Mouse (Mus musculus) liver, adult 2 months (tissue): Measurements from ENCODE around the gene Erlec1. TPM values are rescaled to one million over a fixed set of nuclear protein-coding genes. Genes with fewer than 3 reads are reported as not detected.
A peak's percentile ranks its signal among the peaks of the same experiment; 100 is the strongest.

Source experiments
- DNase-seq: peaks from one replicate; pipeline ENCODE4 v3.0.0-alpha.2; 2011; ENCODE audit warnings: low read depth, low spot score; ENCODE audit errors: extremely low read depth
- H3K27ac ChIP-seq: fragments of 200-500 bp; replicated peaks from 2 replicates; pipeline ENCODE4 v1.5.1; 2012; ENCODE audit warnings: low read depth, mild to moderate bottlenecking, control low read depth, inconsistent platforms, low read length; ENCODE audit not compliant: insufficient read depth
- H3K27me3 ChIP-seq: fragments of 200-500 bp; 2 replicates; pipeline ENCODE4 v1.6.1; 2012; ENCODE audit warnings: mild to moderate bottlenecking, moderate library complexity, low read length, inconsistent platforms; ENCODE audit not compliant: control insufficient read depth, insufficient read depth
- H3K36me3 ChIP-seq: fragments of 200-500 bp; 2 replicates; pipeline ENCODE4 v1.6.1; 2012; ENCODE audit warnings: low read length, inconsistent platforms; ENCODE audit not compliant: control insufficient read depth, insufficient read depth
- H3K4me1 ChIP-seq: fragments of 200-500 bp; 2 replicates; pipeline ENCODE4 v1.6.1; 2011; ENCODE audit warnings: low read length; ENCODE audit not compliant: control insufficient read depth, insufficient read depth
- H3K4me3 ChIP-seq: fragments of 200-500 bp; 2 replicates; pipeline ENCODE4 v1.5.1; 2011; ENCODE audit warnings: low read depth, mild to moderate bottlenecking, control low read depth, low read length, moderate library complexity; ENCODE audit not compliant: insufficient read depth
- H3K79me2 ChIP-seq: fragments of 200-500 bp; 2 replicates; pipeline ENCODE4 v1.6.1; 2012; ENCODE audit warnings: inconsistent platforms, mild to moderate bottlenecking, low read length, moderate library complexity; ENCODE audit not compliant: control insufficient read depth, insufficient read depth
- H3K9ac ChIP-seq: fragments of 200-500 bp; 2 replicates; pipeline ENCODE4 v1.6.1; 2012; ENCODE audit warnings: low read depth, mild to moderate bottlenecking, control low read depth, inconsistent platforms, low read length
- CTCF ChIP-seq: fragments of 200-500 bp; IDR thresholded peaks from 2 replicates; pipeline ENCODE4 v1.5.1; 2011; ENCODE audit warnings: low read depth, low read length, control low read depth
- POLR2A ChIP-seq: fragments of 200-500 bp; IDR thresholded peaks from 2 replicates; pipeline ENCODE4 v1.6.1; 2011; ENCODE audit warnings: low read length, control low read depth; ENCODE audit not compliant: insufficient read depth; ENCODE audit errors: extremely low read depth
- WGBS: fragments of 180-500 bp; shearing (Covaris S2); methylation state at CpG from one replicate; pipeline ENCODE4 v1.1.7; 2018; 5-methylcytosine and 5-hydroxymethylcytosine counted together
- polyA plus RNA-seq: library from polyadenylated mRNA; depleted of rRNA; stranded (reverse); fragments of >200 nt; gene quantifications from 2 replicates; pipeline ENCODE4 v1.2.3, GENCODE M21; 2012; rRNA removed
- total RNA-seq: library from RNA; depleted of rRNA; stranded (reverse); fragments of >200 nt; gene quantifications from 2 replicates; pipeline ENCODE4 v1.2.3, GENCODE M21; 2014; rRNA removed

Erlec1 gene
- total and polyA plus RNA-seq, 2 experiments = 13.0 to 31.3 TPM

GRCm38 (mm10) chr11:30899312-30899711, 54.8 kb downstream of the Erlec1 start:
- TF ChIP-seq CTCF (no peak), POLR2A (no peak)
- Histone ChIP-seq H3K79me2 (no peaks in the 10 kb centered on the region), H3K27me3 (no peaks in the 10 kb centered on the region), H3K36me3 (no peaks in the 10 kb centered on the region), H3K4me1 (no peaks in the 10 kb centered on the region), H3K4me3 (no peak overlapping the region), H3K9ac (no peak overlapping the region), H3K27ac (no peak overlapping the region)
- DNase-seq = no peak

GRCm38 (mm10) chr11:30896201-30896600, 57.9 kb downstream of the Erlec1 start:
- Histone ChIP-seq H3K36me3 (no peaks in the 10 kb centered on the region), H3K79me2 (no peaks in the 10 kb centered on the region), H3K9ac (no peak overlapping the region), H3K4me3 (no peak overlapping the region), H3K4me1 (no peaks in the 10 kb centered on the region), H3K27me3 (no peaks in the 10 kb centered on the region), H3K27ac (no peak overlapping the region)
- no peak for DNase-seq
- WGBS = 87% methylated on average over 1 of the region's 1 CpGs
- TF ChIP-seq CTCF = no peak

- Histone ChIP-seq H3K79me2 (no peaks in the 10 kb centered on the region), H3K27ac (no peak overlapping the region), H3K4me3 (no peak overlapping the region), H3K36me3 (no peaks in the 10 kb centered on the region), H3K9ac (no peak overlapping the region), H3K4me1 (0 out of 2 replicates have a peak, but pooled peaks cover 2% of the 10 kb centered on the region), H3K27me3 (no peaks in the 10 kb centered on the region)
- 81% methylated on average over 2 of the region's 2 CpGs for WGBS
- TF ChIP-seq POLR2A (no peak), CTCF (no peak)
- DNase-seq = no peak
Measured at GRCm38 (mm10) chr11:30888153-30888552, 66.0 kb downstream of the Erlec1 start.

GRCm38 (mm10) chr11:30885171-30885871, 68.8 kb downstream of the Erlec1 start, which contains the start of the genes Gpr75 and Asb3:
Gpr75 (plus strand) TSS chr11:30885358.
Asb3 (plus strand) TSS chr11:30885416.
- H3K79me2 ChIP-seq = no peaks in the 10 kb centered on the region
- H3K4me1 ChIP-seq = 0 out of 2 replicates have a peak, but pooled peaks cover 2% of the 10 kb centered on the region
- H3K9ac ChIP-seq = peak within 1 kb of the TSS; percentile 5; the same call in 1 of the 2 replicates
- TF ChIP-seq POLR2A (no peak), CTCF (no peak)
- WGBS = 7% methylated on average over 41 of the region's 41 CpGs
- H3K27me3 ChIP-seq = no peaks in the 10 kb centered on the region
- H3K27ac ChIP-seq = no peak within 1 kb of the TSS
- H3K4me3 ChIP-seq = peak within 1 kb of the TSS; percentile 11; the same call in 1 of the 2 replicates
- DNase-seq = no peak
- H3K36me3 ChIP-seq = no peaks in the 10 kb centered on the region; the same call in 1 of the 2 replicates

Other genes with a start within 250 kb of the Erlec1 start
- gene Psme4, start 182.6 kb downstream of the Erlec1 start, total RNA-seq = 71.4 and 77.8 TPM in 2 replicates
- gene Psme4, start 182.6 kb downstream of the Erlec1 start, polyA plus RNA-seq = 10.7 and 10.9 TPM in 2 replicates
- gene Gpr75, start 69.0 kb downstream of the Erlec1 start, total RNA-seq = not detected in 2 replicates
- gene Gpr75, start 69.0 kb downstream of the Erlec1 start, polyA plus RNA-seq = 0.02 TPM in 2 replicates
- 10.6 and 10.8 TPM in 2 replicates for gene Asb3, start 68.9 kb downstream of the Erlec1 start, total RNA-seq
- 1.2 and 1.6 TPM in 2 replicates for gene Asb3, start 68.9 kb downstream of the Erlec1 start, polyA plus RNA-seq
- 37.5 and 45.9 TPM in 2 replicates for gene Chac2, start 32.0 kb upstream of the Erlec1 start, total RNA-seq
- 9.4 and 13.6 TPM in 2 replicates for gene Chac2, start 32.0 kb upstream of the Erlec1 start, polyA plus RNA-seq
- not detected in 2 replicates for gene Gm17332, start 228.1 kb upstream of the Erlec1 start, total RNA-seq
- not detected in 2 replicates for gene Gm17332, start 228.1 kb upstream of the Erlec1 start, polyA plus RNA-seq